Mouse (Mus musculus) spleen, adult 18-20 months (tissue): ENCODE measurements around the gene BC048403.
"Not testable (repeated sequence)": the region's sequence is repeated elsewhere in the genome, so short reads cannot be mapped to it uniquely, and the experiment has no call there.

Experiments used
- DNase-seq, 2 experiments: peaks; one replicate each; pipeline ENCODE4 v3.0.0; 2022; ENCODE audit warnings: mixed read lengths in 2 of 2

The BC048403 gene

GRCm38 (mm10) chr10:121759095-121759494 lies 19.4 kb downstream of the BC048403 start:
- DNase-seq: no peak

GRCm38 (mm10) chr10:121762141-121762540 lies 22.4 kb downstream of the BC048403 start:
- no peak for DNase-seq

GRCm38 (mm10) chr10:121763191-121763590 lies 23.5 kb downstream of the BC048403 start:
- DNase-seq: no peak

- DNase-seq: no peak
Measured at GRCm38 (mm10) chr10:121764469-121765173, 24.9 kb downstream of the BC048403 start.

- no peak for DNase-seq
Measured at GRCm38 (mm10) chr10:121765174-121766057, 25.7 kb downstream of the BC048403 start.

- not testable (repeated sequence) for DNase-seq
Measured at GRCm38 (mm10) chr10:121767295-121767694, 27.6 kb downstream of the BC048403 start.

- no peak for DNase-seq
Measured at GRCm38 (mm10) chr10:121769711-121770110, 30.0 kb downstream of the BC048403 start.

- no peak for DNase-seq
Measured at GRCm38 (mm10) chr10:121770624-121771577, 31.2 kb downstream of the BC048403 start.

GRCm38 (mm10) chr10:121773813-121774212 lies 34.1 kb downstream of the BC048403 start:
- no peak for DNase-seq

- DNase-seq: no peak
Measured at GRCm38 (mm10) chr10:121775990-121776389, 36.3 kb downstream of the BC048403 start.

- peak in 1 of 2 experiments; percentile 4 for DNase-seq
Measured at GRCm38 (mm10) chr10:121781159-121781558, 41.4 kb downstream of the BC048403 start.

GRCm38 (mm10) chr10:121788536-121788935 lies 48.8 kb downstream of the BC048403 start:
- DNase-seq: no peak

GRCm38 (mm10) chr10:121790078-121790477 lies 50.3 kb downstream of the BC048403 start:
- DNase-seq: no peak

GRCm38 (mm10) chr10:121792661-121793060 lies 52.9 kb downstream of the BC048403 start:
- no peak for DNase-seq

GRCm38 (mm10) chr10:121794486-121794885 lies 54.7 kb downstream of the BC048403 start:
- no peak for DNase-seq

GRCm38 (mm10) chr10:121796027-121796802 lies 56.5 kb downstream of the BC048403 start:
- DNase-seq: peak; percentile 13 to 25

- no peak for DNase-seq
Measured at GRCm38 (mm10) chr10:121800041-121800440, 60.3 kb downstream of the BC048403 start.
